Mouse (Mus musculus) frontal cortex, postnatal 25 days (tissue): ENCODE results near the gene Slc28a3.

Experiments
- DNase-seq, 2 experiments: peaks; one replicate each; pipeline ENCODE4 v3.0.0; 2022; ENCODE audit warnings: low spot score in 2 of 2

Gene Slc28a3

DNA sequence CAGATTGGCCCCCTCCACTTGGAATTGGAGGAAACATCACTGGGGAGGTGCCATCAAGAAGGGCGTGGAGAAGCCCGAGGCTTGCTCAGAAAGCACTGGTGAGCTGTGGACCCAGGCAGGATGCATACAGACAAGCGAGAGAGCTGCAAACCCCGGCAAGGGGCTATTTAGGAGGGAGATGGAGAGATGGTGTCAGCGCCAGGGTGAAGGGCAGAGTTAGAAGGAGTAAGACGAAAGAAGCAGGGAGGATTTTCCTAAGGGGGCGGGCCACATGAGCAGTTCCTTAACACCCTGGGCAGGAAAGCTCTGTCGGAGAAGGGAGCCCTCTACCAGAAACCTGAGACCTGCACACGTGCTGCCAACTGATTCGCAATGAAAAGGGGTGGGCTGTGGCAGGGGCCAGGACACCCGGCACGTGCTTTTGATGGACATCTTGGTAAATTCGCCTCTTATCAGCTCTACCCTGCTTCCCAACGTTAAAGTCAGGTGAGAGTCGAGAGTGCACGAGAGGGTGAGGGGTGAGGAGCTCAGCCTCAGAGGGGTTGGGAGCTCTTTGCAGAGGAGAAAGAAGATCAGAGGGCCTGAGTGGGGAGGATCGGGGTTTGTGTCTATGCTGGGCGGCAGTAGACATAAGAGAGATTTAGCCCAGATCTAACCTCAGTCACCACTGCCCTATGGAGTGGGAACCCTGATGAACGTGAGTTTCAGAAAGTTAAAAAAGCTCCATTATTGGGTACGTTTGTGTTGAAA, 87.5 kb downstream of the Slc28a3 start:
- DNase-seq: no peak

DNA sequence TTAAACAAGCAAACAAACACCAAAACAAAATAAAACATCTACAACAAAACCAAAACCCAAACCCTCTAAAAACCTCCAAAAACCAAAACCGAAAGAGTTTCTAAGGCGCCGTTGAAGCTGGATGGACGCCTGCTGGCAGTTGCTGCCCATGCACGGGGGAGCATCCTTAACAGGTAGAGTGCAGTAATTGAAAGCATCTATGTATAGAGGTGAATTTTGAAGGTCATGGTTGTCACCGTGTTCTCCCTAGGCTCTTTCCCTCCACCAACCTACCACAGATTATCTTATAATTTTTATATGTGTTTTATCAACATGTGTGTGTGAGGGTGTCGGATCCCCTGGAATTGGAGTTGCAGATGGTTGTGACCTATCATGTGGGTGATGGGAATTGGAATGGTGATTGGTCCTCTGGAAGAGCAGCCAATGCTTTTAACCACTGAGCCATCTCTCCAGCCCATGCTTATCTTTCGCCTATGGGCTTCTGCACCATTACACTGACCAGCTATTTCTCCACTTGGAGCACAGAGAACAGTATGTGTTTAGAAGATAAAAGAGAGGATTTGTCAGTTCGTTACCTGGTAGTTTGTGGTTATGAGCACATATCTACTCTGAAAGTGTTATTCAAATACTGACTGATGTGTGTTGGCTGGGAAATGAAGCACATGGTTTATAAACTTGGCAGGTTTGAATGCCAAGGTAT, 89.2 kb downstream of the Slc28a3 start:
- DNase-seq: no peak

DNA sequence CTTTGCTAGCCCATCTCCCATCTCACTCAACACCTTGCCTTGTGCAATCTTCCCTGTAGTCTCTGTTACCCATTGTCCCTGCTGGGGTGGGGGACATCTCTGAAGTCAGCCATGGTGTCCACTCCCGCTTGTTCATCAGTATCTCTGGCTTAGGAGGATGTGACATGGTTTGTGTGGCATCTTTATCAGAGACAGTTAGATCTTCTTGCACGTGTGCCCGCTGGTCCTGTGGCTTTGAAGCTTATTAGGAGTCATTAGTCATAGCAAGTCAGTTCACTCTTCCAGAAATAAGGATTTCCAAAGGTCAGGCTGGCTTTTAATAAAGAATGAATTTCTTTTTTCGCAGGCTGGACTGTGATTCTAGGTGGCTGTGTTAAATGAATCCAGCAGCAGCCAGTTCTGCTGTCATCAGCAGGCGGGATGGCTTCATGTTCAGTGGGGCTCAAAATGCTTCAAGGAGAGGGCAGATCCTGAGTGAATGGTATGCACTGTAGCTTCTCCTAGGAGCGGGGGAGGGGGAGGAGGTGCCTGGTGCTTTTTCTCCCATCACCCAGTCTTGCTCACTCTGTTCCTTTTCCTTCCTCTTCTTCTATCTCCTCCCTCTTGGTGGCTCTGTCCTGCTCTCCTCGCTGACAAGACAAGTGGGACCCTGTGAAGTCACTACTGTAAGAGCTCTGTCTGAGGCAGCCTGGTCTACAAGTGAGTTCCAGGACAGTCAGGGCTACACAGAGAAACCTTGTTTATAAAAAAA, 89.9 kb downstream of the Slc28a3 start:
- no peak for DNase-seq

DNA sequence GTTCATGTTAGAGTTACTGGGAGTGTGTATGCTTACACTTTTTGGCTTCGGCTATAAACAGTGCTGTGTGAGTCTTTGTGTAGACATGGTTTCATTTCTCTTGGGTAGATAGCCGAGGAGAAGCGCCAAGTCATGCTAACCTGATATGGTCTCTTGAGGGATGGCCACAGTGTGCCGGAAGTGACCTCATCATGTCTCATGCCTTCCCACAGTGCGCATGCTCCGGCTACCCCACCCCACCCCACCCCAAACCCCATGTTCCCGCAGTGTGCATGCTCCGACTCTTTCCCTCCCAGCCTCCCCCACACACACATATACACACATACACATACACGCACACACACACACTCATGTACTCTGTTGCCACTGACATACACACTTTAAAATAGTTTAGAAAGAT, 90.6 kb downstream of the Slc28a3 start:
- DNase-seq: no peak

DNA sequence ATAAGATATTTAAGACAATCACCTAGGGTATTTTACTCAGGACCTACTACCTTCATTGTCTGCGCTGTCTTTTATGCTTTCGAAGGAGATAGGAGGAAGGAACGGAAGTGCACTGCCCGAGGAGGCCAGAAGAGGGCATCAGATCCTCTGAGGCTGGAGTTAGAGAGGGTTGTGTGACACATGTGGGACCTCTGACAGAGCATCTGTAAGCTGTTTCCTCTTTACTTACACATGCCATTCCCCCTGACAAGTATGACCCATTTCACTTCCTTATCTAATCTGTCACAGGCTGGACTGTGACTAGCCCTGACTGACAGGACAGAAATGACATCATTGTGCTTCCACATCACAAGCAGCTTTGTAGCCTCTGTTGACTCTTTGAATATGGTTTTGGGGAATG, 94.4 kb downstream of the Slc28a3 start:
- DNase-seq: no peak

DNA sequence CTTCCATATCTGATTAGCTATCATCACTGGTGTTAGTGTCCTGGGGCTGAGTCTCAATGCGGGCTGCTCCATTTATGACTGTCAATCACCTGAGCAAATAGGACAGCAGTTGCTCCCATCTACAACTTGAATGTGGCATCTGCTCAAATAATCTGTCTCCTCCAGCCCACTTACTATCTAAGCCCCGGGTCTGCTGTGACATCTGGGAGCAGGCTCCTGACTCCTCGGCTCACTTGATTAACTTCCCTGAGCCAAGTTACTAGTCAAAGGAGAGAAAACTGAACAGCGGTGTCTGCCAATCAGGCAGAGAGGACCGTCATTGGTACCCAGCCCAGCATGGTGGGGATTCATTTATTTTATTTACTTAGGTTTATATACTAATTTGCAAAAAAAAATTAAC, 95.0 kb downstream of the Slc28a3 start:
- no peak for DNase-seq

DNA sequence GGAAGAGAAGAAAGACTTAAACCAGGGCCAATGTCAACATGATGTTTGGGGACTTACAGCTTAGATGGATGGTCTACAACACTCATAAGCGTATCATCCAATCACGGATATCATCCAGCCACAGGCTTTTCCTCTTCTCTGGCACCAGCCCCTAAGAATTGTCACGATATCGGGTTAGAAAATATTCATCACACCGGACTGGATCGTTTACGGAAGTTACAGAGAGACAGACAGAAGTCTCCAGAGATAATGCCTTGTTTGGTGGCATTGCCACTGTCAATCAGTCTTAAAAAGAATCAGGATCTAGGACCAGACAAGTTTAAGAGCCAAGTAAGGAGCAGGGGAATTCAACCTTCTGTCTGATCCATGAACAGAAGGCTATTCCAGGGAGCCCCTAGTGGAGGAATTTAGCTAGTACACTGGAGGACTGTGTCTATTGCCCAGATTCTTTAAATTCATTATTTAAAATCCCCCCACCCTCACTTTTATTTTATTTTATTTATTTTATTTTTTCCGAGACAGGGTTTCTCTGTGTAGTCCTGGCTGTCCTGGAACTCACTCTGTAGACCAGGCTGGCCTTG, 96.4 kb downstream of the Slc28a3 start:
- no peak for DNase-seq

DNA sequence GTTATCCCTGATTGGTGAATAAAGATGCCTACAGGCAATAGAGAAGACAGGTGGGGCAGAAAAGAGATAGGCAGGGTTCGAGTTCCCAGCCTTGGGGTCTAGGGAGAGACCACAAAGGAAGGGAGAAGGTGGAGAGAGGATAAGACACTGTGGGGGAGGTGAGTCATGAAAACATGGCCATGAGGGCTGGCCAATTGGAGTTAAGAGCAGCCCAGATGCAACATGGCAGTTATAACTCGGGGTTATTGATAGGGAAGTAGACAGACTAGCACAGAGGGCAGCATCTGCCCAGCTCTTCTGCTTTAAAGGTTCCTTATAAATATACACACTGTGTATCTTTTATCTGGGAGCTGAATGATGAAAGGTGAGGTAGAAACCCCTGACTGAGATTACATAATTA, 98.8 kb downstream of the Slc28a3 start:
- DNase-seq: no peak

DNA sequence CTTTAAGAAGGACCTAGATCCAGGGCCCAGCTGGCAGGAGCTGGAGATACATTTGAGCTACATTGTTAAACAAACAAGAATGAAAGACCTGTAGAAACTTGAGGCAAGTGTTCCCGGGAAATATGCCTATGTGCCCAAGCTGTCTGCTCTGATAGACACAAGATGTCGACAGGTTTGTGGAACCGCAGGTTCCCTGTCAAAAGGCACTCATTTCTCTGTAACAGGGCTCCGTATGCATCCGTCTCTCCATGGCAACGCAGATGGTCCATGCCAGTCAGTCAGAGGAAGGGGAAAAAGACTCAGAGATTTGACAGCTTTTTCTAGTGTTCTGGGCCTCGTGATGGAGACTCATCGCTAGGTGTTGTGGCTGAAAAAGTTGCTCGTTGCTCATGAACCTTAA, 99.4 kb downstream of the Slc28a3 start:
- DNase-seq: no peak

DNA sequence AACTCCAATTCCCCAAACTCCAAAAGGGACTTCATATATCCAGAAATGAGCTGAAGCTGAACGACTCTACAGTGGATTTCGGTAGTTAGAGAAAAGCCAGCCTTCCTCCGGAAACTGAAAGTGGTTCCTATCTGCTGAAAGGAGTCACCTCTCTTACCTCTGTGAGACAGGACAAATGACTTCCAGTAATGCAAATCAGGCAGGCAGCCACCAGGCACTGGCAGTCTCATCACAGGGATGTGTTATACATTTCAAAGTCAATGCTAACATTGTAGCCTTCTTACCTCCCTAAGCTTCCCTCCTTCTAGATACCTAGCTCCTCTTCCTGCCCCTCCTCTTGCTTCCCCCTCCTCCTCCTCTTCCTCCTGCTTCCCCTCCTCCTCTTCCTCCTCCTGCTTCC, 101.4 kb downstream of the Slc28a3 start:
- DNase-seq: no peak

DNA sequence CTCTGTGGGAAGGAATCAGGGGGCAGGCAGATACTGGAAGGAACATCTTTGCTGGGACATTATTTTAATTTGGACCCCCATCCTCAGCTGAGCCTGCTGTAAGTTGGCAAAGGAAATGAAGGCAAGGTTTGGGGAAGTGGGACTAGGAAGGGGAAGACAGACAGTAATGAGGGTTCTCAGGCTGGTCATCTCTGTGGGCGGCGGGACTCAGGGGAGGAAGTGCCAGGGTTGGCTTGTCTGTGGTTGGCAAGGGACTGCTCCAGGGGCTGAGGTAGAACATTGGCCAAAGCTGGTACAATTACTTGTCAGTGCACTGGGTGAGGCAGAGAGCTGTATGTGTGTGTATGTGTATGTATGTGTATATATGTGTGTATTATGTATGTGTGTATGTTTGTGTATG, 107.1 kb downstream of the Slc28a3 start:
- DNase-seq: no peak

DNA sequence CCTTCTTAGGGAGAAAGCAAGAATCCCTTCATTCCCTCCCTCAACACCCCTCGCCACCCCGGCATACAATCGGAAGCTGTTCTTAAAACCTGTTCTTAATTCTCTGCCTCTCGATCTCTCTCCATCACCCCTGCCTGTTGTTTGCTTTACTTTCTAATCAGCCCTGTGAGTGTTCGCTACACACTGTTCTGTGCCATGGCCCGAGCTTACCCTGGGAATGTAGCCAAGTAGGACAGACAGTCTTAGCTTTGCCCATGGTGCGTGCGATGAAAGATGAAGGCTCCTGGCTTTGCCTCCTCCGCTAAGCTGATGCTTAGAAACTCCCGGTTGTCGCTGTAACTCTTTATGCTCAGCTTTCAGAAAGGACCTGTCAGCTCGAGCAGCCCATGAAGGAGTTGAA, 112.9 kb downstream of the Slc28a3 start:
- DNase-seq: no peak
